Mouse (Mus musculus) splenic B cell, adult 2 months (primary cell): ENCODE data around the gene Gm15093.
"Not testable (repeated sequence)": the region's sequence is repeated elsewhere in the genome, so short reads cannot be mapped to it uniquely, and the experiment has no call there.

ENCODE experiments used
- DNase-seq: peaks from one replicate; pipeline ENCODE4 v3.0.0-alpha.2; 2011; ENCODE audit warnings: low read depth, low spot score
- H3K27me3 ChIP-seq: 2 replicates; pipeline ENCODE4 v1.6.1; 2012; ENCODE audit warnings: mild to moderate bottlenecking, low read length, moderate library complexity, mixed read lengths; ENCODE audit not compliant: control insufficient read depth, poor library complexity, insufficient read depth, severe bottlenecking
- H3K36me3 ChIP-seq: 2 replicates; pipeline ENCODE4 v1.6.1; 2012; ENCODE audit warnings: mild to moderate bottlenecking, low read length, moderate library complexity, mixed read lengths; ENCODE audit not compliant: control insufficient read depth, poor library complexity, insufficient read depth, severe bottlenecking

Gene Gm15093

GRCm38 (mm10) chrX:149272077-149272476 is at the start of gene Gm15093:
Gm15093 (plus strand) TSS chrX:149272377.
- not testable (repeated sequence) for H3K27me3 ChIP-seq, DNase-seq, H3K36me3 ChIP-seq
